Mouse (Mus musculus) splenic B cell, adult 2 months (primary cell): Measurements from ENCODE around the gene Cog6.

ENCODE experiments used
- DNase-seq: peaks from one replicate; pipeline ENCODE4 v3.0.0-alpha.2; 2011; ENCODE audit warnings: low read depth, low spot score
- H3K27me3 ChIP-seq: 2 replicates; pipeline ENCODE4 v1.6.1; 2012; ENCODE audit warnings: mild to moderate bottlenecking, low read length, moderate library complexity, mixed read lengths; ENCODE audit not compliant: control insufficient read depth, poor library complexity, insufficient read depth, severe bottlenecking
- H3K36me3 ChIP-seq: 2 replicates; pipeline ENCODE4 v1.6.1; 2012; ENCODE audit warnings: mild to moderate bottlenecking, low read length, moderate library complexity, mixed read lengths; ENCODE audit not compliant: control insufficient read depth, poor library complexity, insufficient read depth, severe bottlenecking

The Cog6 gene

GRCm38 (mm10) chr3:53041411-53042239 is 24.6 kb upstream of the Cog6 start, which contains the start of gene Lhfp:
Gene Lhfp (plus strand): TSS chr3:53041528.
- no peaks in the 10 kb centered on the region for H3K36me3 ChIP-seq
- peak; percentile 21 for DNase-seq
- H3K27me3 ChIP-seq, result 0 out of 2 replicates have a peak, but pooled peaks cover 2% of the 10 kb centered on the region

- no peaks in the 10 kb centered on the region for H3K36me3 ChIP-seq
- H3K27me3 ChIP-seq, result 0 out of 2 replicates have a peak, but pooled peaks cover 2% of the 10 kb centered on the region
- no peak for DNase-seq
Observed at GRCm38 (mm10) chr3:53040593-53041410, 23.8 kb upstream of the Cog6 start.

- DNase-seq, result no peak
- no peaks in the 10 kb centered on the region for H3K36me3 ChIP-seq
- no peaks in the 10 kb centered on the region for H3K27me3 ChIP-seq
Observed at GRCm38 (mm10) chr3:53039746-53040145, 22.7 kb upstream of the Cog6 start.

- DNase-seq, result no peak
- no peaks in the 10 kb centered on the region for H3K27me3 ChIP-seq
- no peaks in the 10 kb centered on the region for H3K36me3 ChIP-seq
Observed at GRCm38 (mm10) chr3:53038913-53039312, 21.9 kb upstream of the Cog6 start.

GRCm38 (mm10) chr3:53036941-53037340 is 19.9 kb upstream of the Cog6 start:
- no peaks in the 10 kb centered on the region for H3K27me3 ChIP-seq
- DNase-seq, result no peak
- no peaks in the 10 kb centered on the region; the same call in 1 of the 2 replicates for H3K36me3 ChIP-seq

GRCm38 (mm10) chr3:53036076-53036475 is 19.0 kb upstream of the Cog6 start:
- Histone ChIP-seq H3K27me3 (no peaks in the 10 kb centered on the region), H3K36me3 (no peaks in the 10 kb centered on the region; the same call in 1 of the 2 replicates)
- DNase-seq, result no peak

- no peaks in the 10 kb centered on the region for H3K27me3 ChIP-seq
- H3K36me3 ChIP-seq, result no peaks in the 10 kb centered on the region; the same call in 1 of the 2 replicates
- peak; percentile 21 for DNase-seq
Observed at GRCm38 (mm10) chr3:53033448-53033847, 16.4 kb upstream of the Cog6 start.

- no peak for DNase-seq
- Histone ChIP-seq H3K36me3 (no peaks in the 10 kb centered on the region; the same call in 1 of the 2 replicates), H3K27me3 (no peaks in the 10 kb centered on the region)
Observed at GRCm38 (mm10) chr3:53032432-53032831, 15.4 kb upstream of the Cog6 start.

- no peaks in the 10 kb centered on the region for H3K27me3 ChIP-seq
- no peaks in the 10 kb centered on the region; the same call in 1 of the 2 replicates for H3K36me3 ChIP-seq
- DNase-seq, result no peak
Observed at GRCm38 (mm10) chr3:53031586-53031985, 14.5 kb upstream of the Cog6 start.

GRCm38 (mm10) chr3:53029046-53029445 is 12.0 kb upstream of the Cog6 start:
- H3K27me3 ChIP-seq, result no peaks in the 10 kb centered on the region

GRCm38 (mm10) chr3:53027333-53027732 is 10.3 kb upstream of the Cog6 start:
- DNase-seq, result no peak
- Histone ChIP-seq H3K27me3 (no peaks in the 10 kb centered on the region), H3K36me3 (no peaks in the 10 kb centered on the region)

More at GRCm38 (mm10) chr3:53029046-53029445, 12.0 kb upstream of the Cog6 start:
- no peaks in the 10 kb centered on the region; the same call in 1 of the 2 replicates for H3K36me3 ChIP-seq
- peak; percentile 84 for DNase-seq

- no peak for DNase-seq
- Histone ChIP-seq H3K27me3 (no peaks in the 10 kb centered on the region), H3K36me3 (peaks cover 9% of the 10 kb centered on the region; the same call in 1 of the 2 replicates)
Observed at GRCm38 (mm10) chr3:53007411-53007810, 9.6 kb downstream of the Cog6 start.

GRCm38 (mm10) chr3:53004406-53005114 is 12.5 kb downstream of the Cog6 start:
- no peaks in the 10 kb centered on the region for H3K27me3 ChIP-seq
- peaks cover 10% of the 10 kb centered on the region for H3K36me3 ChIP-seq
- peak; percentile 64 for DNase-seq

GRCm38 (mm10) chr3:53002076-53002475 is 15.0 kb downstream of the Cog6 start:
- Histone ChIP-seq H3K36me3 (peaks cover 11% of the 10 kb centered on the region), H3K27me3 (no peaks in the 10 kb centered on the region)
- DNase-seq, result no peak
